Mouse (Mus musculus) olfactory bulb, adult 2 months (tissue): ENCODE data around the gene Rpl28.

Experiments
- CTCF ChIP-seq: fragments of 200-500 bp; IDR thresholded peaks from 2 replicates; pipeline ENCODE4 v1.5.1; 2012; ENCODE audit warnings: low read depth, mild to moderate bottlenecking, low read length, moderate library complexity; ENCODE audit not compliant: insufficient read depth
- POLR2A ChIP-seq: fragments of 200-500 bp; IDR thresholded peaks from 2 replicates; pipeline ENCODE4 v1.6.1; 2012; ENCODE audit warnings: mild to moderate bottlenecking, low read depth, low read length, moderate library complexity; ENCODE audit not compliant: insufficient read depth

DNA sequence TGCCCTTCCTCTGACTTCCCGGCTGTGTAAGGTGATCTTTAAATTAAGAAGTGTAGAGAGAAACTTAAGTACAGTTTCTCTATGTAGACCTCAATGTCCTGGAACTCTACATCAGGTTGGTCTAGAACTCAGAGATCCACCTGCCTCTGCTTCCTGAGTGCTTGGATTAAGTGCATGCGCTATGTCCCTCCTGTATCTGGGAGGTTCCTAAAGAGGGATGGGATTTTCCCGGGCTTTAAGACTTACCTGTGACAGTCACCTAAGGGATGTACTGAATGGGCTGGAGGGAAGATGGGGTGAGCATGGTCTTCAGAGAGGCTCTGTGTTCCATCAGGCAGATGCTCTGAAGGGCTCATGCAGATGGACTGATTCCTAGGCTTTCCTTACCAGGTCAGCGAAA, 1.0 kb downstream of the Rpl28 start:
- TF ChIP-seq CTCF = no peak
- no peak for TF ChIP-seq POLR2A
